Mouse (Mus musculus) embryonic fibroblast, embryonic 13.5 days (primary cell): Measurements from ENCODE around the gene Pnp2.

Experiments used
- CTCF ChIP-seq: IDR thresholded peaks from 2 replicates; pipeline ENCODE4 v1.5.1; 2011; ENCODE audit warnings: mild to moderate bottlenecking, control low read depth, low read length, moderate library complexity, borderline replicate concordance; ENCODE audit not compliant: insufficient read depth
- POLR2A ChIP-seq: IDR thresholded peaks from 2 replicates; pipeline ENCODE4 v1.6.1; 2011; ENCODE audit warnings: low read depth, mild to moderate bottlenecking, control low read depth, low read length, moderate library complexity

- TF ChIP-seq POLR2A (no peak), CTCF (no peak)
Measured at GRCm38 (mm10) chr14:50955487-50955886, 305 bp upstream of the Pnp2 start.
